ENCODE assay signal across 21 mouse cellular contexts in the genomic region with DNA sequence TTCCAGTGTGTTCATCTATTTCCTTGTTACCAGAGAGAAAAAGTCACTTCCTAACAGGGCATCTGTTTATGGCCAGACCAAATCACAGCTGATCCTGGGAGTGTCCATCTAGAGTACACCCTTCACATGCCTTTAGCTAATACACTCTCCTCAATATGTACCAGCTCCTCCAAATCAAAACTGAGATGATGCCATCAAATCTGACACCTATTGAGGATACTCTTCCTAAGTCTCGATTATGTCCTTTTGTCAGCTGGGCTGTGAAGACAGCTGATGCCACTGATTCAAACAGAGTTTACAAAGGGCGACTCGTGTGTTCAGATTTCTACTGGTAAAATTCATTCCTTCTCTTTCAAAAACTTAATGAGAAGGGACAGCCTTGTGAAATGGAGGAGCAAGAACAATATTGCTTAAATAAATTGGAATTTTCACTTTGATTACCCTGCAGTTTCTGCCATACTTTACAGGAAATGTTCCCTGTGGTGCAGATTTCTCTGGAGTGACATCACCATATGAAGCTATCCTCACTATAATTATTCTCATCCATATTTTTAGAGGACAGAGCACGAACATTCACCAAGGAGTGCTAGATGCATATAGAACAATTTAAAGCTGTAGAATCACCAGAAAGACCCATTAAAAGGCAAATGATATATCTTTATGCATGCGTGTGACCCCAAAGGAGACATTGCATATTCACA. TPM values are rescaled to one million over a fixed set of nuclear protein-coding genes. Genes with fewer than 3 reads are reported as not detected.
DNase-seq lines count a peak whose midpoint lies in the region; ATAC-seq and TF ChIP-seq lines count a peak whose summit lies in the region.
"Had no signal": no experiment of that assay in that cellular context is flagged by ENCODE, and none has a peak within 500 bp of the region (broad histone marks: within the 10 kb centered on the region; RNA-seq: fewer than 3 reads in every experiment).

No protein-coding gene starts in this region.

- H3K27ac ChIP-seq in forebrain, embryonic 10.5 days: peak overlapping the region; percentile 54; the same call in 1 of the 2 replicates
- no peak overlapping the region; the same call in 1 of the 2 replicates for H3K27ac ChIP-seq in forebrain, postnatal 0 days (ENCODE audit: low read depth, low read length)
- H3K27ac ChIP-seq in hindbrain, embryonic 13.5 days: peak overlapping the region; percentile 69
- peak overlapping the region; percentile 78 for H3K27ac ChIP-seq in midbrain, embryonic 14.5 days (replicated peaks; ENCODE audit: low read depth, low read length)
- H3K27ac ChIP-seq in gastrocnemius, adult 2 months: no peak overlapping the region
- H3K27ac ChIP-seq: embryonic facial prominence, embryonic 13.5 days; heart, embryonic 15.5 days; liver, embryonic 13.5 days; stomach, postnatal 0 days had no signal

- peaks cover 17% of the 10 kb centered on the region for H3K4me1 ChIP-seq in forebrain, embryonic 10.5 days
- H3K4me1 ChIP-seq in forebrain, postnatal 0 days (ENCODE audit: insufficient read depth): no peaks in the 10 kb centered on the region
- 0 out of 2 replicates have a peak, but pooled peaks cover 3% of the 10 kb centered on the region for H3K4me1 ChIP-seq in hindbrain, embryonic 13.5 days (replicated peaks)
- peaks cover 14% of the 10 kb centered on the region for H3K4me1 ChIP-seq in midbrain, embryonic 14.5 days (ENCODE audit: control insufficient read depth, insufficient read depth, low read length)
- H3K4me1 ChIP-seq: embryonic facial prominence, embryonic 13.5 days; heart, embryonic 15.5 days; liver, embryonic 13.5 days; megakaryocyte, embryonic 14.5 days had no signal

- no peak for ATAC-seq in forebrain, postnatal 0 days
- ATAC-seq in hindbrain, embryonic 13.5 days (ENCODE audit: low FRiP score): peak; percentile 66; the same call in 1 of the 2 replicates
- peak; percentile 50; the same call in 1 of the 2 replicates for ATAC-seq in midbrain, embryonic 14.5 days (ENCODE audit: low FRiP score, low TSS enrichment)

- intact Hi-C loops in gastrocnemius, adult 2 months (cut with DNase I): no loop called here

- 83% methylated on average over 5 of the region's 5 CpGs for WGBS in forebrain, embryonic 10.5 days
- 45% methylated on average over 5 of the region's 5 CpGs for WGBS in forebrain, postnatal 0 days
- 41% methylated on average over 5 of the region's 5 CpGs for WGBS in hindbrain, embryonic 13.5 days
- WGBS in midbrain, embryonic 14.5 days: 12% methylated on average over 5 of the region's 5 CpGs

- no peaks in the 10 kb centered on the region for H3K27me3 ChIP-seq in forebrain, embryonic 10.5 days (ENCODE audit: poor library complexity, severe bottlenecking)
- H3K27me3 ChIP-seq in forebrain, postnatal 0 days (ENCODE audit: insufficient read depth, low read length): no peaks in the 10 kb centered on the region
- H3K27me3 ChIP-seq in hindbrain, embryonic 13.5 days: no peaks in the 10 kb centered on the region
- no peaks in the 10 kb centered on the region for H3K27me3 ChIP-seq in midbrain, embryonic 14.5 days (ENCODE audit: control insufficient read depth, insufficient read depth, low read length)
- H3K27me3 ChIP-seq: embryonic facial prominence, embryonic 13.5 days; heart, embryonic 15.5 days; liver, embryonic 13.5 days; megakaryocyte, embryonic 14.5 days had no signal

- H3K9me3 ChIP-seq in forebrain, embryonic 10.5 days: no peaks in the 10 kb centered on the region
- H3K9me3 ChIP-seq in forebrain, postnatal 0 days (ENCODE audit: low read length): no peaks in the 10 kb centered on the region
- no peaks in the 10 kb centered on the region for H3K9me3 ChIP-seq in hindbrain, embryonic 13.5 days
- no peaks in the 10 kb centered on the region for H3K9me3 ChIP-seq in midbrain, embryonic 14.5 days (ENCODE audit: control insufficient read depth, low read length)
- H3K9me3 ChIP-seq: embryonic facial prominence, embryonic 13.5 days; heart, embryonic 15.5 days; liver, embryonic 13.5 days; megakaryocyte, embryonic 14.5 days had no signal

- no peaks in the 10 kb centered on the region for H3K36me3 ChIP-seq in forebrain, embryonic 10.5 days (replicated peaks)
- H3K36me3 ChIP-seq in forebrain, postnatal 0 days (ENCODE audit: insufficient read depth): no peaks in the 10 kb centered on the region
- H3K36me3 ChIP-seq in hindbrain, embryonic 13.5 days: no peaks in the 10 kb centered on the region
- H3K36me3 ChIP-seq in midbrain, embryonic 14.5 days (ENCODE audit: control insufficient read depth, insufficient read depth, low read length): no peaks in the 10 kb centered on the region
- H3K36me3 ChIP-seq: embryonic facial prominence, embryonic 13.5 days; heart, embryonic 15.5 days; liver, embryonic 13.5 days had no signal

- no peak for TF ChIP-seq CTCF in forebrain, postnatal 0 days (IDR thresholded peaks at IDR 0.05; ENCODE audit: low read depth)
- TF ChIP-seq CTCF in gastrocnemius, adult 2 months (IDR thresholded peaks at IDR 0.05): no peak

- H3K9ac ChIP-seq in forebrain, postnatal 0 days: no peak overlapping the region
- no peak overlapping the region for H3K9ac ChIP-seq in hindbrain, embryonic 13.5 days
- no peak overlapping the region for H3K9ac ChIP-seq in midbrain, embryonic 14.5 days (replicated peaks; ENCODE audit: low read length)
- H3K9ac ChIP-seq: embryonic facial prominence, embryonic 13.5 days; heart, embryonic 15.5 days; liver, embryonic 13.5 days had no signal

- no peak overlapping the region for H3K4me2 ChIP-seq in forebrain, postnatal 0 days (ENCODE audit: low read depth)
- no peak overlapping the region for H3K4me2 ChIP-seq in hindbrain, embryonic 13.5 days
- no peak overlapping the region for H3K4me2 ChIP-seq in midbrain, embryonic 14.5 days (ENCODE audit: low read length)
- H3K4me2 ChIP-seq: embryonic facial prominence, embryonic 13.5 days; heart, embryonic 15.5 days; liver, embryonic 13.5 days had no signal

- H3K4me3 ChIP-seq in forebrain, embryonic 10.5 days: no peak overlapping the region
- no peak overlapping the region for H3K4me3 ChIP-seq in forebrain, postnatal 0 days (ENCODE audit: low read depth, low read length)
- no peak overlapping the region for H3K4me3 ChIP-seq in hindbrain, embryonic 13.5 days
- no peak overlapping the region for H3K4me3 ChIP-seq in midbrain, embryonic 14.5 days (replicated peaks; ENCODE audit: low read depth, low read length)
- H3K4me3 ChIP-seq in gastrocnemius, adult 2 months: no peak overlapping the region
- H3K4me3 ChIP-seq: embryonic facial prominence, embryonic 13.5 days; heart, embryonic 15.5 days; liver, embryonic 13.5 days; megakaryocyte, embryonic 14.5 days had no signal

- DNase-seq in forebrain, embryonic 10.5 days (ENCODE audit: extremely low spot score, low spot score): no peak
- DNase-seq in forebrain, postnatal 0 days: no peak
- DNase-seq in midbrain, embryonic 14.5 days: peak; percentile 47
- peak; percentile 26 for DNase-seq in retina, postnatal 1 day
- DNase-seq in kidney, postnatal 25 days: no peak
- DNase-seq in embryo, embryonic 11 days: no peak
- DNase-seq in gastrocnemius, adult 2 months: no peak
- DNase-seq: adrenal gland, postnatal 14 days; cerebellum, postnatal 36 days; kidney, adult 9 months; liver, embryonic 13.5 days; thymus, postnatal 25 days had no signal

RNA-seq across cellular contexts. Expression of a gene that starts 24.8 kb away (rescaled TPM):
- polyA plus RNA-seq in forebrain, embryonic 10.5 days (2016; fragmentation: Nextera tagmentation; extraction: Ambion mirVana): not detected in 2 replicates
- not detected in 2 replicates for total RNA-seq in forebrain, postnatal 0 days (2014; rRNA removed)
- polyA plus RNA-seq in forebrain, postnatal 0 days (2015; fragmentation: Nextera tagmentation; extraction: Ambion mirVana): not detected in 2 replicates
- polyA plus RNA-seq in hindbrain, embryonic 13.5 days (2015; fragmentation: Nextera tagmentation; extraction: Ambion mirVana): not detected in 2 replicates
- not detected in 2 replicates for polyA plus RNA-seq in midbrain, embryonic 14.5 days (2014; fragmentation: Nextera tagmentation; extraction: Ambion mirVana)
- total RNA-seq in gastrocnemius, adult 2 months (2021): not detected
- total RNA-seq: adrenal gland, postnatal 14 days; left cerebral cortex, adult 18-20 months; neutrophil, adult 5-6 weeks had no signal
- polyA plus RNA-seq: embryonic facial prominence, embryonic 13.5 days; heart, embryonic 15.5 days; limb, embryonic 11.5 days; liver, embryonic 13.5 days; lung, embryonic 16.5 days; stomach, postnatal 0 days had no signal

Comparison
In these comparisons a context has a peak if more than half of its experiments do, and no peak if none do; other contexts are left out.
1. H3K27ac ChIP-seq: peak in forebrain, embryonic 10.5 days (single experiment), hindbrain, embryonic 13.5 days (single experiment) and midbrain, embryonic 14.5 days (single experiment); none in forebrain, postnatal 0 days (single experiment) and gastrocnemius, adult 2 months (single experiment).
2. DNase-seq: peak in midbrain, embryonic 14.5 days (single experiment) and retina, postnatal 1 day (single experiment); none in forebrain, embryonic 10.5 days (single experiment), forebrain, postnatal 0 days (single experiment), kidney, postnatal 25 days (0 of 2), embryo, embryonic 11 days (single experiment) and gastrocnemius, adult 2 months (single experiment).